Mouse (Mus musculus) brain, embryonic 14.5 days (tissue): ENCODE data around the gene Zfp1.

Source experiments
- CTCF ChIP-seq: fragments of 200-500 bp; IDR thresholded peaks from 2 replicates; pipeline ENCODE4 v1.5.1; 2012; ENCODE audit warnings: inconsistent platforms, mild to moderate bottlenecking, moderate library complexity, borderline replicate concordance; ENCODE audit not compliant: insufficient read depth, insufficient read length; ENCODE audit errors: extremely low read depth
- POLR2A ChIP-seq: fragments of 200-500 bp; IDR thresholded peaks from 2 replicates; pipeline ENCODE4 v1.6.1; 2012; ENCODE audit warnings: mild to moderate bottlenecking, inconsistent platforms, borderline replicate concordance; ENCODE audit not compliant: poor library complexity, insufficient read depth, insufficient read length, severe bottlenecking; ENCODE audit errors: extremely low read depth

GRCm38 (mm10) chr8:111618273-111618672 lies 24.9 kb upstream of the Zfp1 start:
- TF ChIP-seq POLR2A = no peak
- no peak for TF ChIP-seq CTCF
